Mouse (Mus musculus) limb, embryonic 14.5 days (tissue): ENCODE data around the gene Ift81. TPM values are rescaled to one million over a fixed set of nuclear protein-coding genes. Genes with fewer than 3 reads are reported as not detected.
A peak's percentile ranks its signal among the peaks of the same experiment; 100 is the strongest.

Experiments used
- ATAC-seq: fragments of 200-750 bp; cut with Nextera tagmentation; 2 replicates; pipeline ENCODE4 v1.8.0; 2017; ENCODE audit warnings: low read depth, moderate number of reproducible peaks, moderate TSS enrichment; ENCODE audit not compliant: low FRiP score
- DNase-seq: peaks from one replicate; pipeline ENCODE4 v3.0.0-alpha.2; 2015; ENCODE audit warnings: low spot score
- H3K27ac ChIP-seq: fragments of 300-500 bp; sonication (generic); replicated peaks from 2 replicates; pipeline ENCODE4 v1.5.1; 2014; ENCODE audit warnings: low read depth, mild to moderate bottlenecking, low read length, moderate library complexity, mixed read lengths
- H3K27me3 ChIP-seq: fragments of 300-500 bp; sonication (generic); 2 replicates; pipeline ENCODE4 v1.6.1; 2014; ENCODE audit warnings: low read length, mixed read lengths; ENCODE audit not compliant: control insufficient read depth, insufficient read depth
- H3K36me3 ChIP-seq: fragments of 300-500 bp; sonication (generic); 2 replicates; pipeline ENCODE4 v1.6.1; 2014; ENCODE audit warnings: mild to moderate bottlenecking, low read length, moderate library complexity, mixed read lengths; ENCODE audit not compliant: control insufficient read depth, insufficient read depth
- H3K4me1 ChIP-seq: fragments of 300-500 bp; sonication (generic); 2 replicates; pipeline ENCODE4 v1.6.1; 2014; ENCODE audit warnings: antibody characterized with exemption, low read length, mixed read lengths; ENCODE audit not compliant: control insufficient read depth, insufficient read depth
- H3K4me2 ChIP-seq: fragments of 300-500 bp; sonication (generic); replicated peaks from 2 replicates; pipeline ENCODE4 v1.6.1; 2014; ENCODE audit warnings: low read depth, mild to moderate bottlenecking, low read length, moderate library complexity; ENCODE audit not compliant: severe bottlenecking
- H3K4me3 ChIP-seq: fragments of 300-500 bp; sonication (generic); replicated peaks from 2 replicates; pipeline ENCODE4 v1.5.1; 2014; ENCODE audit warnings: low read length
- H3K9ac ChIP-seq: fragments of 300-500 bp; sonication (generic); 2 replicates; pipeline ENCODE4 v1.6.1; 2014; ENCODE audit warnings: mild to moderate bottlenecking, low read depth, low read length, moderate library complexity; ENCODE audit not compliant: severe bottlenecking
- H3K9me3 ChIP-seq: fragments of 300-500 bp; sonication (generic); 2 replicates; pipeline ENCODE4 v1.6.1; 2016; ENCODE audit warnings: low read length; ENCODE audit not compliant: control insufficient read depth
- POLR2A ChIP-seq: fragments of 200-500 bp; IDR thresholded peaks from 2 replicates; pipeline ENCODE4 v1.8.0; 2012; ENCODE audit warnings: inconsistent platforms, mild to moderate bottlenecking, moderate library complexity, borderline replicate concordance; ENCODE audit not compliant: insufficient read depth, insufficient read length; ENCODE audit errors: extremely low read depth
- WGBS: fragments of 180-500 bp; shearing (Covaris S2); extraction: QIAGEN DNeasy Blood & Tissue Kit; methylation state at CpG from one replicate; pipeline ENCODE4 v1.1.7; 2014; 5-methylcytosine and 5-hydroxymethylcytosine counted together
- polyA plus RNA-seq, 2 experiments: library from polyadenylated mRNA; depleted of rRNA in 1 of 2; stranded (reverse) in 1 of 2; unstranded in 1 of 2; fragments of >200 nt; fragmentation: Nextera tagmentation in 1 of 2; extraction: Ambion mirVana in 1 of 2; gene quantifications; 2 replicates each; pipeline versions ENCODE4 v1.2.1 to v1.2.3; 2012 to 2014

Ift81 gene
- polyA plus RNA-seq, 2 experiments = 17.2 to 32.7 TPM

DNA sequence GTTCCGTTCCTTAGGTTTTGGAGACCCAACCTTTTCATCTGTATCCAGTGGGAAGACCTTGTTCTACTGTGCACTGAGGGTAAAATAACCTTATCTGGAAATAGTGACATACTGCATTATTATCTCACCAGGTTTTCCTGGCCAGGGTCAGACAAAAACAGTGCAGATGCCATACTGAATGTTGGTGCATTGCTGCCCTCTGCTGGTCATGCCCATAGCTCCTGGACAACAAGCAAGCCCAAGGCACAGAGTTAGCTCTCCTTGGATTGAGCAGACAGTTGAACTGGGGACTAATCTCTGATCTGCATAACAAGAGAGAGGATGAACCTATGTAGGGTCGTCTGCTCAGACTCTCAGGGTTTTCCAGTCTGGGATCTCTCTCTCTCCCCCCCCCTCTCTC lies 12.9 kb upstream of the Ift81 start:
- H3K9me3 ChIP-seq = no peaks in the 10 kb centered on the region
- TF ChIP-seq POLR2A = no peak
- H3K27me3 ChIP-seq = no peaks in the 10 kb centered on the region
- ATAC-seq (peak; percentile 80; the same call in 1 of the 2 replicates), DNase-seq (peak; percentile 88)
- H3K4me2 ChIP-seq = no peak overlapping the region
- 37% methylated on average over 2 of the region's 2 CpGs for WGBS
- no peaks in the 10 kb centered on the region for H3K36me3 ChIP-seq
- H3K4me1 ChIP-seq = no peaks in the 10 kb centered on the region
- H3K27ac ChIP-seq = no peak overlapping the region
- H3K9ac ChIP-seq = no peak overlapping the region
- no peak overlapping the region for H3K4me3 ChIP-seq

DNA sequence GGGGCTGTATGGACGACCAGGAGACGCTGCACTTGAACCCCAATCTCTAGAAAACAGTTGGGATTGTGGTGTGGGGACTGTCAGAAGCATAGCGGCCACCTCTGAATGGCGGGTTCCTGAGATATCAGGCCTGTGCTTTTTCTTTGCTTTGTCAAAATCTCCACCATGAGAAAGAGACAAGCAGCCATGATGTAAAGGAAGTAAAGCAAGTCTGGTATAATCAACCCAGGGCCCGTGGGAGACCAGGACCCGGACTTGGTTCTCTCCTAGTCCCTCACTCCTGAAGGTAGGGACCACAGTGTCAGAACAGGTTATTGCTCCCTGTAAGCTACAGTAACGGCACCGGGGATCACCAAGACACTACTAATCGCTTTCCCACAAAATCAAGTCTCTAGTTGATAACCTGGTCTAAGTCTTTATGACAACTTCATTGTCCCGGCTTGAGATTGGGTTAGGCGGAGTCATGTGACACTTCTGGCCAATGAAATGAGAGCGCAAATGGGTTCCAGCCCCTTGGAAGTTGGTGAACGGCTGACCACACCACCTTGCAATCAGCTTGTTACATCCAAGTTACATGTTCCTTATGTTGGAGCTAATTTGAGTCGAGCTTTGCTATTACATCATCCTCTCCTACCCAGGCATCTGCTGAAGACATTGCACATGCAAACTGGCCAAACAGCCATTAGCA lies 11.4 kb upstream of the Ift81 start:
- Histone ChIP-seq H3K4me1 (peaks cover 7% of the 10 kb centered on the region; the same call in 1 of the 2 replicates), H3K27me3 (no peaks in the 10 kb centered on the region), H3K4me2 (no peak overlapping the region), H3K9me3 (no peaks in the 10 kb centered on the region), H3K9ac (no peak overlapping the region), H3K4me3 (no peak overlapping the region), H3K27ac (no peak overlapping the region), H3K36me3 (no peaks in the 10 kb centered on the region)
- TF ChIP-seq POLR2A = no peak
- DNase-seq (no peak), ATAC-seq (no peak)
- 84% methylated on average over 14 of the region's 14 CpGs for WGBS

DNA sequence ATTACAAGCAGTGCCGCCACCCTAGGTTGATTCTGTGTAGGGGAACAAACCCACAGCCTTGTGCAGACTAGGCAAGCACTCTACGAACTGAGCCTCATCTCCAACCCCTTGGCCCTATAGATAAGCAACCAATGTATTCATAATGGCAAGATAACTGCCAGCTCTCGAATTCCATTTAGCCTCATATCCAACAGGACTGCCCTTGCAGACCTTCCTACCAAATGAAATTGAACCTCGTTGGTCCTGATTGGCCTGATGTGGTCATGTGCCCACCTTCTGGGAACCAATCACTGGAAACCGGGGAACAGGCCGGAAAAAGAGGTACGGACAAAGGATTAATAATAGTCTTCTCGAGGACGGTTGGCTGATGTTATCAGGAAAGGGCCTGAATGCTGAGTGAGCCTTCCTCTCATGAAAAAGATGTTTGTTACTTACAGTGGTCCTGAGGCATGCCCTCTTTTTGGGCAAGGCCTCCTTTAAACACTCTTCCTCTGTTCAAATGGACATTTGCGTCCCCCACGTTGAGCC lies 10.7 kb upstream of the Ift81 start:
- no peak overlapping the region for H3K4me2 ChIP-seq
- no peak overlapping the region for H3K27ac ChIP-seq
- ATAC-seq (no peak), DNase-seq (no peak)
- H3K4me1 ChIP-seq = peaks cover 7% of the 10 kb centered on the region; the same call in 1 of the 2 replicates
- WGBS = 88% methylated on average over 11 of the region's 11 CpGs
- no peak overlapping the region for H3K9ac ChIP-seq
- H3K4me3 ChIP-seq = no peak overlapping the region
- H3K27me3 ChIP-seq = no peaks in the 10 kb centered on the region
- no peaks in the 10 kb centered on the region for H3K9me3 ChIP-seq
- TF ChIP-seq POLR2A = no peak
- H3K36me3 ChIP-seq = no peaks in the 10 kb centered on the region

DNA sequence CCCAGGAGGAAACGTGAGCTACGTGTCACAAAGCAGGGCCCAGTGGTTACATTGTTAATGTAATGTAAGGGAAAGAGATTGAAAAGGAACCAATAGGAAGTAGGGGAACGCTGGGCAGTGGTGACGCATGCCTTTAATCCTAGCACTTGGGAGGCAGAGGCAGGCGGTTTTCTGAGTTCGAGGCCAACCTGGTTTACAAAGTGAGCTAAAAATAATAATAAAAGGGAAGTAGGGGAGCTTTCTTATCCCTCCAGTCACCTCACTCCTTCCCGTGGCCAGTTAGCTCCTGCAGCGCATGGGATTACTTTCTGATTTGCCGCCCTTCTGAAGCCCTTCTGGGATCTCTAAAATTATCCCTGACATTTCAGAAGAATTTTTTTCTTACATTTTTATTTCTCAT lies 9.5 kb upstream of the Ift81 start:
- 77% methylated on average over 9 of the region's 9 CpGs for WGBS
- H3K27ac ChIP-seq = no peak overlapping the region
- H3K9ac ChIP-seq = no peak overlapping the region
- H3K27me3 ChIP-seq = no peaks in the 10 kb centered on the region
- TF ChIP-seq POLR2A = no peak
- no peak overlapping the region for H3K4me3 ChIP-seq
- DNase-seq (no peak), ATAC-seq (no peak)
- no peak overlapping the region for H3K4me2 ChIP-seq
- no peaks in the 10 kb centered on the region for H3K36me3 ChIP-seq
- peaks cover 7% of the 10 kb centered on the region; the same call in 1 of the 2 replicates for H3K4me1 ChIP-seq
- no peaks in the 10 kb centered on the region for H3K9me3 ChIP-seq

DNA sequence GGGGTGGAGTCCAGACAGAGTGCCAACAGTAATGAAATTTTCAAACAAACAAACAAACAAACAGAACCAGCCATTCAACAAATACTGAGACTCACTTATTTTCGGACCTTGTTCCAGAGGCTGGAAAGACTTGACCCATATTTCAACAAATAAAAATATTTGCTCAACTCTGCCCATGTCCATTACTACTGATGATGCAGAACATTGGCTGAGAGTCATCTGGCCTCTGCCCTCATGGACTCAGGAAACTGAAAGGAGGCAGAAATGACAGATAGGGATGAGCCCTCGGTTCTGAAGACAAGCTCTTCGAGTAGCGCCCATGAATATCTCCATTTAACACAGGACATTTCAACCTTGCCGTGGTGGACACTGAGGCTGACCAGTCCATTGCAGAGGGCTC lies 8.2 kb upstream of the Ift81 start:
- Histone ChIP-seq H3K36me3 (no peaks in the 10 kb centered on the region), H3K27ac (peak overlapping the region; percentile 72; the same call in 1 of the 2 replicates), H3K9ac (no peak overlapping the region), H3K4me2 (no peak overlapping the region), H3K27me3 (no peaks in the 10 kb centered on the region), H3K4me1 (peaks cover 7% of the 10 kb centered on the region; the same call in 1 of the 2 replicates), H3K9me3 (no peaks in the 10 kb centered on the region), H3K4me3 (no peak overlapping the region)
- TF ChIP-seq POLR2A = no peak
- WGBS = 93% methylated on average over 5 of the region's 5 CpGs
- DNase-seq (no peak), ATAC-seq (no peak)
